Mouse (Mus musculus): Measurements from ENCODE around the gene Slc9a9.

Slc9a9 gene

DNA sequence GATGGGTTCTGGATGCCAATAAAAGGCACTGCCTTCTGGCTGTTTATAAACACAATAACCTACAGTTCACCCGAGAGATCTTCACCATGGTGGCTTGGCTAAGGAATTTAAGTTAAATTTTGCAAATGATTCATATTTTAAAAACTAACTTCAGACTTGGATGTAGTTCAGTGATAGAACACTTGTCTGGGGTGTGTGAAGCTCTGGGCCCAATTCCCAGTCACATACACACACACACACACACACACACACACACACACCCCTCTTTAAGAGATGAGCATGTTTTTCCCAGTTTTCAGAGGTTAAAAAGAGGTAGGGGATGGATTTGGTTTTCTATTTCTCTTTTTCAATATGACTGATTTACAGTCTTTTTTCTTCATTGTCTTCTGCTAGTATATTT lies 15.9 kb downstream of the Slc9a9 start:
- DNase-seq (ENCODE audit: low spot score): no peak

DNA sequence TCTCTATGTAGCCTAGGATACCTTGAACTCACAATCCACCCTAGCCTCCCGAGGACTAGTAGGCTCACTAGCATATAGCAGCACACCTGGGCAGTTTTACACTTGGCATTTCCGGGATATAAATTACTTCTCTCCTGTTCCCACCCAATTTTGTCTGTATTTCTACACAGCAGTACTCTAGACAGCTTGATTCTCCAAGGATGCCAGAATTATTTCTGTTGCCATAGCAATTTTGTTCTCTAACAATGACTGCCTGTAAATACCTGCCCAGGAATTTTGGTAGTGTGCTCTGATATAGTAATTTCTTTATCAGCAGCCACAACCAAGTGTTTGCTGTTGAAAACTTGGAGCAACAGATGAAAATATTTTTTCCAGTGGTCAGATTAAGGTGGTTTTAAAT lies 16.7 kb downstream of the Slc9a9 start:
- DNase-seq (ENCODE audit: low spot score): no peak

DNA sequence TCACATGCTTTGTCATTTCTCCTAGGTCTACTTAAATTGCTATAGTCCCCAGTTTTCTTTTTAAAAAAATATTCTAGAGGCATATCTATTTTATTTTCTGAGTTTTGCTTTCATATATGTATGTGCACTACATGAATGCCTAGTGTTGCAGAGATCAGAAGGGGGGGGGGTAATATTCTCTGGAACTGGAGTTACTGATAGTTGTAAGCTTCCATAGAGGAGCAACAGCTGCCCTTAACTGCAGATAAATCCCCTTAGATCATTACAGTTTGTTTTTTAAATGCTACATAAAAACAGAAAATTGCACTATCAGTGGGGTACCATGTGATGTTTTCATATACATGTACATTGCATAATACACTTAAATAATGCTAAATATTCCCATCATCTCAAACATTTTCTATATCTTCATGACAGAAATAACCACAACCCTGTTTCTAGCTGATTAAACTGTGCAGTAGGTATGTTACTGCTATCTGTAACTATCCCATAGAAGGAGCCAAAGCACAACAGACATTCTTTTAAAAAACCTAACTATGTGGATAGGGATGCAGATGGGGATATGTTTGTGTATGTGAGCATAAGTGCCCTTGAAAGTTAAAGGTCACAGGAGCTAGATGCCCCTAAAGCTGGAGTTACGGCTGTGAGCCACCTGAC lies 17.6 kb downstream of the Slc9a9 start:
- DNase-seq (ENCODE audit: low spot score): no peak

DNA sequence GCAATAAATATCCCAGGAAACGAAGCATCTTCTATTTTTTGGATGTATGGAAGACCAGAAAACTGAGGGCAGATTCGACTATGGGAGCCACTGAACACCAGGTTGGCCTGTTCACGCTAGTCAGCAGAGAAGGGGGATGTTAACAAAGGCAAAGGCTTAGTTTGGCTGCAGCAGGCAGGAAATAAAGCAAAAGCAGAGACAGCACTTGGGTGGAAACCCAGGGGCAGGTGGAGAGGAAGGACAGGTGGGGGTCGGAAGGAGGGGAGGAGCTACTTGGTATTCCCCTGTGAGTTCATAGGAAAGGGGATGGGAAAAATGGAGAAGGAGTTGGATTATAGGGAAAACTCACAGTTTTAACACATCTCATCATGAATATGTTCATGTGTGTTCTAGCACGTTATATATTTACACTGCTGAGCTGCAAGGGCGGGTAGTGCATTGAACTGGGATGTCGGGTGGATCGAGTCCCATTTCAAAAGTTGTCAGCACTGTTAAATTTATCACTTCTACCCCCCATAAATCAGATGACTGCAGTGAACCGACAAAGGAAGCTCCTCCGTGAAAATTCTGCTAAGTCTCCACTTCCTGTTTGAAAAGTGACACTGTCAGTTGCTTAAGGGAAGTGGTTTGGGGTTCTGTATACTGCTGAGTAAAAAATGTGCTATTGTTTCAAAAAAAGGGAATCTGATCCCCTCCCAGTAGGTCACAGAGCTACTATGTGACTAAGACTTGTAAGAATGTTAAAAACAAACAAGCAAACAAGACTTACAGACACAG lies 21.8 kb downstream of the Slc9a9 start:
- DNase-seq (ENCODE audit: low spot score): no peak

DNA sequence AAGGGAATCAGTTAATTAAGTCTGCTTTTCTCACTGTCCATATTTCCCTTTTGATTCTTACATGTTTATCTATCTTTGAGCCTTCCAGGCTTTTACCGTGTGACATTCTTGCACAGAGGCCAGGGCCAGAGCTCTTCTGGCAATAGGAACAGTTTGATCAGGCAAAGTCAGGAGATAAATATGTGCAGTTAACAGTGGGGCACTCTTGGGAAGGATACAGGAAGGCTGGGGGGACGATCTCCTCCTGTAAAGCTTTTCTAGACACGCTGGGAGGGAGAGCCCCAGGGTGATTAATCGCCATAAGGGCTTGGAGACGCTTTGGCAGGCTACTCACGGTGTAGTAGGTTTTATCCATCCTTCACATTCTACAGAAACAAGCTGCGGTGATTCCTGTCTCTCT lies 22.4 kb downstream of the Slc9a9 start:
- DNase-seq (ENCODE audit: low spot score): no peak

DNA sequence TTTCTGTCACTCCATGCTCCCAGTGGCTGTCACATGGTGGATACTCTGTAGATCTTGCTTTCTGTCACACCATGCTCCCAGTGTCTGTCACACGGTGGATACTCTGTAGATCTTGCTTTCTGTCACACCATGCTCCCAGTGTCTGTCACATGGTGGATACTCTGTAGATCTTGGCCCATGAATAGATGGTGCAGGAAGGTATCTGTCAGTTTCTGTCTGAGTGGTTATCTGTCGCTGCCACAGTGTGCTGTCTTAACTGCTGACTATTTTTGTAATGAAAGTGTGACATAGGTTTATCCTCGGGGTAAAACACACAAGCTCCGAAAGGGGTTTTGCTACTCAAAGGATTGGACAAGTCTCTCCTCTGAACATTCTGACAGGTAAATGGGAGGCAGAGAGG lies 24.5 kb downstream of the Slc9a9 start:
- no peak for DNase-seq (ENCODE audit: low spot score)

- peak; percentile 5 for DNase-seq (ENCODE audit: low spot score)
Observed at GRCm38 (mm10) chr9:94694983-94695382, 25.3 kb downstream of the Slc9a9 start.

GRCm38 (mm10) chr9:94696539-94697079 lies 26.9 kb downstream of the Slc9a9 start:
- peak; percentile 3 for DNase-seq (ENCODE audit: low spot score)

- DNase-seq (ENCODE audit: low spot score): no peak
Observed at GRCm38 (mm10) chr9:94698175-94698574, 28.5 kb downstream of the Slc9a9 start.

DNA sequence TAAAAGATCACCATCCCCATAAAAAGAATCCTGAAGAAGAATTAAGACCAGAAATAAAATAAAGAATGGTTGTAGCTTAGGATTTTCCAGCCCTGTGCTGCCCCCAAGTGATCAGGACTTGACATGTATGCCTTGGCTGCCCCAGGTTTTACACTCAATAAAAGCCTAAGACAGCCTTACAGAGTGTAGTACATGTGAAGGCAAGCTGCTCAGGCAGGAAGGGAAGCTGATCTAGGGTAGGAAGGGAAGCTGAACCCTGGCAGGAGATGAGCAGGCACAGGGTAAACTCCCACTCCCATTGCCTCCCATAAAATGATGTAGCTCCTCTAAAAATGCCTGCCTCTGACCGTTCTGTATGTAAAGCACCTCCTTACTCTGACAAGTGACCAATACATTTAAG lies 30.8 kb downstream of the Slc9a9 start:
- no peak for DNase-seq (ENCODE audit: low spot score)

GRCm38 (mm10) chr9:94701193-94701869 lies 31.6 kb downstream of the Slc9a9 start:
- DNase-seq (ENCODE audit: low spot score): no peak

DNA sequence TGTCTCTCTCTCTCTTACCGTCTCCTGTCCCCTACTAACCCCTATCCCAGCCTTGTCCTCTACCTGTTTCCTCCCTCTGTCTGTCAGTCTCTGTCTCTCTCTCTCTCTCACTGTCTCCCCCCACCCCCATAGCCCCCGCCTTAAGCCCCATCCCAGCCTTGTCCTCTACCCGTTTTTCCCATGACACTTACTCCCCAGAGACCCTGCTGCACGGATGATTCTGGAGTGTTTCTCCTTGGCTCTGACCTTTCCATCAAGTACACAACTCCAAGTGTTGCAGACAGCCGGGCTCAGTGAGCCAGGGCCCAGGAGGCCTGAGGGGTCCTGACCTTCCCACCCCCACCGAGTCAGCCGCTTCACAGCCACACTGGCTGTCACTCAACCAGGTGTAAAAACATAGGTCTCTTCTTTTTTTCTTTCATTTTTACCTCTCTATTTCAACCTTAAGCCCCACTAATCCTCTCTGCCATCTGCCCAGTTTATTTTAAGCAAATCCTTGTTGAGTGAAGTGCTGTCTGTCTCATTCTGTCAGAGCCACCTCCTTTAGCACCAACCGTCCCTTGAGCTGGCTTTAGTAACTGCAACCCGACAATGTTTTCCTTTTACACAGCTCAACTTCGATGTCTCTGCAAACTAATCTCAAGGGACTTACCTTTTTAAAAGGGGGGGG lies 32.4 kb downstream of the Slc9a9 start:
- DNase-seq (ENCODE audit: low spot score): no peak

DNA sequence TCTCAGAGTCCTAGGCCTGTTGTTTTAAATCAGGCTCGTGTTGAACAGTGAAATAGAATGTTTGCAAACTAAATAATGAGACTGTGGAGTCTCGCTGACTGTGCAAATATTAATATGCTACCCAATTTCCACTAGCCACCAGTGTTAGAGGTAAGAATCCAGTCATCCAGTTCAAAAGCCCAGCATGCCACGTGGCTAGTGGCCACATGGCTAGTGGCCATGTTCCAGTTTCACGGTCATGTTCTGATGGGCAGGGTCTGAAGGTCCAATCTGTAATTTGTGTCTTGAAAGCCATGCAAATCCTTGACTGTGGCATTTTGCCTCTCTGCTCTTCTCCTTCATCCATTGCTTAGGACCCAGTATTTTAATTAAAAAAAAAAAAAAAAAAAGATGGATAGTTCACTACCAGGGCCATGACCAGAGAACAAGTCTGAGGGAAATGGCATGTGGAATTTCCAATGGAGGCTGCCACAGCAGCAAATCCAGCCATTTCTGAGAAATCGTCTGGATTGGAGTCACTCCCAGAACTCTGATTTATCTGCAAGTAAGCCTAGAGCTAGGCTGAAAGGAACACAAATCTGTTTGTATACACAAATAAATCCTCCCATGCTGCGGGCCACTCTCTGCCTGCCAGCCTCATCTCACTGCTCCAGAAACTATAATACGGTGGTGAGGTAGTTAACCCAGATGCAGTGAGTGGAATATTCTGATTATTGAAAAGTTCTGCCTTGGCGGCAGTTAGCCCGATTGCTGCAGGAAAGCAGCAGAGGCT lies 35.5 kb downstream of the Slc9a9 start:
- DNase-seq (ENCODE audit: low spot score): no peak

DNA sequence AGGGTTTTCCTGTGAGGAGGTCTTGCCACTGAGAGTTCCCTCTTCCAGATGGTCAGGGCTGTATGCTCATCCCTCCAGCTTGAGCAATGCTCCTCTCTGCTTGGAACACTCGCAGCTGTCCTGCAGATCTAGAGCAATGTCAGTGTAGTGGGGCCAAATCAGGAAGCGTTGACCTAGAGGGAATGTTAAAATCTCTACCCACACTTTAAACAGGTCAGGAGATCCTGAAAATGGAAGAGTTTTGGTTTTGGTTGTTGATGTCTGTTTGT lies 36.0 kb downstream of the Slc9a9 start:
- no peak for DNase-seq (ENCODE audit: low spot score)

DNA sequence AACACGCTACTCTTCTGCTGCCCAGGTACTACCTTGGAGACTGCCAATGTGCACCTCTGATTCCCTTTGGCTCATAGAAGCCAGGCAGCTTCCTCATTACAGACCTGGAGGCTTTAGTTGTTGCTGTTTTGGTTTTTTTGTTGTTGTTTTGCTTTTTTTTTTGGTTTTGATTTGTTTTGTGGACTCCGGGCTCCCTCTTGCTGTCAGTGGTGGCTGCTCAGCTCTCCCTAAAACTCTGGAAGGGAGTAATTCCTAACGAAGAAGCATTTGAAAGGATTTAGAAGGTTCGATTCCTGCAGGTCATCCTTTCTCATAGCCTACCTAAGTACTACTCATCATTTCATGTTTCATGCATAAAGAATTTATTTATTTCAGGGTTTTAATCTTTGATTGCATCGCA lies 42.4 kb downstream of the Slc9a9 start:
- no peak for DNase-seq (ENCODE audit: low spot score)

DNA sequence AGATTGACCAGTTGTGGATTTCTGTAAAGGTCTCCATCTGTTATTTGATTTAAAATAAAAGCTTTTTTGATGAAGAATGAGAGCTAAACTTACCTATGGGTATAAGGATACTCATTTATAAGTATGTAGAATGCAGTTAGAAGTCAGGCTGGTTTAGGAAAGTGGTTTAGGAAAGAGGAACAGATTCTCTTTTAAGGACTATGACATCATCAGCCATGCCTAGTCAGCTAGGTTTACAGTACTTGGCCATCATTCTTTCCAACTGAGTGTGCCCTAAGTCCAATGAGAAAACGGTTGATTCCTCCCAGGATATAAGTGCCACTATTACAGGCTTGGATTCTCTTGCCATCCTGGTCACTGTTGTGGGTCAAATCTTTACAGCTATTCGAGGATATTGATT lies 47.0 kb downstream of the Slc9a9 start:
- DNase-seq (ENCODE audit: low spot score): no peak

DNA sequence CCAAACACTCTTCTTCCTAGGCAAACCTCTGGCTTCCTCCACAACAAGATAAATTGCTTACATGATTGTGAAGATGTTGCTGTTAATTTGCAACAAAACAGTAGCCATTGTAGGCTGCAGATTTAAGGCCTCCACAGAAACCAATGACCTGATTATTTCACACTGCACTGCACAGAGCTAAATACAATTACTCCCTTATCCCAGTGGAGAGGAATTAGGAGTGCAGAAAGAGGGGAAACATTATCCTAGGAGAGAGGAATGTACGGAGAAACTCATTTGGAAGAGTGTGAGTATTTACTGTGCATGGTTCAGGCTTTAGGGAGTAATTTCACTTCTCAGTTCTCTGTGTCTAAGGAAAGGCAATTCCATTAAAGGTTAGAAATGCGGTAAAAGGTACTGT lies 53.9 kb downstream of the Slc9a9 start:
- no peak for DNase-seq (ENCODE audit: low spot score)

DNA sequence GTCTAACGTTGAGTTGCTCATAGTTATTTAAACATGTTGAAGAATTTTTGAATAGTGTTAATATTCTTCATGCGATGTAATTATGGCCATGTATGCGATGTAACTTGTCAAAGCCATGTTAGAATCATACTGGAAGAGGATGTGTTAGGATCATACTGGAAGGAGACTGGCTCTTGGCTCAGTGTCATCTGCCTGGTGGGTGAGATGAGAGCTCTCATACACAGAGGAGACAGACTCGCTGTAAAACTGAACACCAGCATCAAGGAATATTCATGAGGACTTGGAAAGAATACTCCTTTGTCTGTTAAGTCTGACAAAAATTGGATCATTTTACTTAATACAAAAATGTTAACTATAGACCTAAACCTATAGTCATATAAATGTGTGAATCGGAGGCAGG lies 55.4 kb downstream of the Slc9a9 start:
- DNase-seq (ENCODE audit: low spot score): no peak

GRCm38 (mm10) chr9:94727457-94727856 lies 57.7 kb downstream of the Slc9a9 start:
- DNase-seq (ENCODE audit: low spot score): no peak

DNA sequence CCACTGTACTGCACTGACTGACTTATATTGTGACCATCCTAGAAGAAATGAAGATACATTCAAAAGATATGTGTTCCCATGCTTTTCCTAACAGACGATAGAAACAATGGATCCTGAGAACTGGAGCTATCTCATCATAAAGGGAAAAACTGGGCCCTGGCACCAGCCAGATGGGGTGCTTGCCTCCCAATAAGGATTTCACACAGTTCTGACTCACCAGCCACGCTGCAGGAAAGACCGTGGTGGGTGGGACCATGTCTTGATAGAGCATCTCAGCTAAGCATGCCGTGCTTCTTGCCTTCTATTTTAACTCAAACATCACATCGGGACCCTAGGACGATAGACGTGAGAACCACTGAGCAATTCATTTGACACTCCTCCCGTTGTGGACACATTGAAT lies 60.7 kb downstream of the Slc9a9 start:
- DNase-seq (ENCODE audit: low spot score): no peak

- DNase-seq (ENCODE audit: low spot score): no peak
Observed at GRCm38 (mm10) chr9:94732136-94732535, 62.4 kb downstream of the Slc9a9 start.
